Mouse (Mus musculus) cerebellum, postnatal 14 days (tissue): ENCODE data around the gene Rapgef1.
A peak's percentile ranks its signal among the peaks of the same experiment; 100 is the strongest.

ENCODE experiments used
- DNase-seq, 2 experiments: peaks; one replicate each; pipeline ENCODE4 v3.0.0; 2021; ENCODE audit warnings: mixed read lengths in 2 of 2

Gene Rapgef1

GRCm38 (mm10) chr2:29619484-29620300, at the start of gene Rapgef1:
Gene Rapgef1 (plus strand): TSS chr2:29619720.
- peak; percentile 94 to 98 for DNase-seq

- DNase-seq: no peak
Measured at GRCm38 (mm10) chr2:29571921-29572700, 47.4 kb upstream of the Rapgef1 start.

- DNase-seq: no peak
Measured at GRCm38 (mm10) chr2:29572811-29573427, 46.6 kb upstream of the Rapgef1 start.

- no peak for DNase-seq
Measured at GRCm38 (mm10) chr2:29573591-29573990, 45.9 kb upstream of the Rapgef1 start.

- DNase-seq: no peak
Measured at GRCm38 (mm10) chr2:29574187-29574586, 45.3 kb upstream of the Rapgef1 start.

- peak; percentile 92 to 94 for DNase-seq
Measured at GRCm38 (mm10) chr2:29582415-29582814, 37.1 kb upstream of the Rapgef1 start.

GRCm38 (mm10) chr2:29586017-29586702, 33.4 kb upstream of the Rapgef1 start:
- no peak for DNase-seq

- peak; percentile 56 to 59 for DNase-seq
Measured at GRCm38 (mm10) chr2:29588006-29588405, 31.5 kb upstream of the Rapgef1 start.

- DNase-seq: no peak
Measured at GRCm38 (mm10) chr2:29589266-29589665, 30.3 kb upstream of the Rapgef1 start.

GRCm38 (mm10) chr2:29591626-29592025, 27.9 kb upstream of the Rapgef1 start:
- peak; percentile 58 to 80 for DNase-seq

GRCm38 (mm10) chr2:29592537-29592936, 27.0 kb upstream of the Rapgef1 start:
- no peak for DNase-seq

GRCm38 (mm10) chr2:29603930-29604329, 15.6 kb upstream of the Rapgef1 start:
- peak; percentile 86 to 93 for DNase-seq

- DNase-seq: no peak
Measured at GRCm38 (mm10) chr2:29605591-29605990, 13.9 kb upstream of the Rapgef1 start.

- no peak for DNase-seq
Measured at GRCm38 (mm10) chr2:29606460-29606859, 13.1 kb upstream of the Rapgef1 start.

GRCm38 (mm10) chr2:29617341-29617740, 2.2 kb upstream of the Rapgef1 start:
- DNase-seq: no peak

- DNase-seq: no peak
Measured at GRCm38 (mm10) chr2:29618926-29619483, 515 bp upstream of the Rapgef1 start.

- peak; percentile 42 for DNase-seq
Measured at GRCm38 (mm10) chr2:29620301-29620827, 844 bp downstream of the Rapgef1 start.

GRCm38 (mm10) chr2:29621163-29621562, 1.6 kb downstream of the Rapgef1 start:
- no peak for DNase-seq

- no peak for DNase-seq
Measured at GRCm38 (mm10) chr2:29621636-29622035, 2.1 kb downstream of the Rapgef1 start.

GRCm38 (mm10) chr2:29622126-29623005, 2.8 kb downstream of the Rapgef1 start:
- no peak for DNase-seq
